Mouse (Mus musculus): ENCODE measurements around the gene Dap.

Dap gene

DNA sequence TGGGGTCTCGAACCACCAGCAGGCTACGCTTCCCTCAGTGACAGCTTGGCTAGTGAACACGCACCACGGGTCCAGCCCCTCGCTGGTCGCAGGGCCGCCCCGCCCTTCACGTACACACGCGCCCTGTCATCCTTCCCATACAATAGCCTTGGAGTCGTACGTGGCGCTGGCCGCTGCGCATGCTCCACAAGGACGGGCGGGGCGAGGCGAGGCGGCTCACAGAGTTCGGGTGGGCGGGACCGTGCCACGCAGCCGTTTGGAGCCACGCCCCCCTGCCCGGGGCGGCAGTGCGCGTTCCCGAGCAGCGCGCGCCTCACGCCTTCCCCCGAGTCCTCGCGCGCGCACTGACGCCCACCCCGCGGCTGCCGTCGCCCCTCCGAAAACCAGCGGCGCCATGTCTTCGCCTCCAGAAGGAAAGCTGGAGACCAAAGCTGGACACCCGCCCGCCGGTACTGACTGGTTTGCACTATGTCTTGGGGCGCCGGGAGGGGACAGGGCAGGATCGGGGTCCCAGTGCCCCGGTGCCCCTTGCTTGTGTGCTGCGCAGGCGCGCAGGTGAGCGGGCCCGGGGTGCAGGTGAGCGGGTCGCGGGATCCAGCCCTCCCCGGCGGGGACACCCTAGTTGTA lies at the start of gene Dap:
TSS of gene Dap (plus strand) at position 180 of the 627 bp plus-strand sequence.
- peak; percentile 98 for DNase-seq

- no peak for DNase-seq
These were observed 47.5 kb upstream of the Dap start for GRCm38 (mm10) chr15:31176566-31176965.

- DNase-seq: no peak
These were observed 39.3 kb upstream of the Dap start for GRCm38 (mm10) chr15:31184651-31185443.

GRCm38 (mm10) chr15:31185506-31185905 lies 38.6 kb upstream of the Dap start:
- DNase-seq: no peak

DNA sequence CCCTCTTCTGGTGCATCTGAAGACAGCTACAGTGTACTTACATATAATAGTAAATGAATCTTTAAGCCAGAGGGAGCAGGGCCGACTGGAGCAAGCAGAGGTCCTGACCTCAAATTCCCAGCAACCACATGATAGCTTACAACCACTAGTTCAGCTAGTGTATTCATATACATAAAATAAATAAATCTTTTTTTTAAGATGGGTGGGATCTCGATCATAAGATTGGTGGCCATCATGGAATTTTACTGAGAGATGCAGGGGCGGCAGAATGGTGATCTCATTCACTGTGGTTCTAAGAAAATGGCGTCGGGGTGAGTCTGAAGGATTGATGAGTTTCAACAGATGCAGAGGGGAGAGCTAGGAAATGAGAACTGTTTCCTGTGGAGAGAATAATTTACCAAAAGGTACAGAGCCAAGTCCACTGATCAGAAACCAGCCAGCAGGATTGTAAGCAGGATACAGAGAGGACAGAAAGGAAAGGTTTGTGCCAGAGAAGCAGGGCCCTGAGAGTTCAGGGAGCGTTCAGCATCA lies 37.7 kb upstream of the Dap start:
- no peak for DNase-seq

DNA sequence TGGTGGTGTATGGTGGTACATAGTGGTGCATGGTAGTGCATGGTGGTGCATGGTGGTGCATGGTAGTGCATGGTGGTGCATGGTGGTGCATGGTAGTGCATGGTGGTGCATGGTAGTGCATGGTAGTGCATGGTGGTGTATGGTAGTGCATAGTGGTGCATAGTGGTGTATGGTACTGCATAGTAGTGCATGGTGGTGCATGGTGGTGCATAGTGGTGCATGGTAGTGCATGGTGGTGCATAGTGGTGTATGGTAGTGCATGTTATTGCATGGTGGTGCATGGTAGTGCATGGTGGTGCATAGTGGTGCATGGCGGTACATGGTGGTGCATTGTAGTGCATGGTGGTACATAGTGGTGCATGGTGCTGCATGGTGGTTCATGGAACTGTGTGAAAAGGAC lies 31.6 kb upstream of the Dap start:
- no peak for DNase-seq

DNA sequence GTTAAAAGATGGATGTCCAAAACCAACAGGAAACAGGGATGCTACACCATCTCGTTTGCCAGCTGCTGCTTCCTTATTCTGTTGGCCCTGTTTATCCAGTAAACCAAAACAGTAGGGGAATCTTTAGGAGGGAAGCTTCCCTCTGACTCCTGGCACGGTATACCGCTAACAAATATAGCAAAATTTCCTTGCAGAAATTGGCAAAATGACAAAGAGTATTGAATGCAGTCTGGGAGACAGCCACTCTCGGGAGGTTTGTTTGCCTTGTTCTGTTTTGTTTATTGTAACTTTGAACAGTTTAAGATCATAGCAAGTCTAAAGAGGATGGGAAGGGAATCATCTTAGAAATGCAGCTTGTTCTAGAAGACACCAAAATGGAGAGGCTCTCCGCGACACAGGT lies 28.3 kb upstream of the Dap start:
- DNase-seq: no peak

DNA sequence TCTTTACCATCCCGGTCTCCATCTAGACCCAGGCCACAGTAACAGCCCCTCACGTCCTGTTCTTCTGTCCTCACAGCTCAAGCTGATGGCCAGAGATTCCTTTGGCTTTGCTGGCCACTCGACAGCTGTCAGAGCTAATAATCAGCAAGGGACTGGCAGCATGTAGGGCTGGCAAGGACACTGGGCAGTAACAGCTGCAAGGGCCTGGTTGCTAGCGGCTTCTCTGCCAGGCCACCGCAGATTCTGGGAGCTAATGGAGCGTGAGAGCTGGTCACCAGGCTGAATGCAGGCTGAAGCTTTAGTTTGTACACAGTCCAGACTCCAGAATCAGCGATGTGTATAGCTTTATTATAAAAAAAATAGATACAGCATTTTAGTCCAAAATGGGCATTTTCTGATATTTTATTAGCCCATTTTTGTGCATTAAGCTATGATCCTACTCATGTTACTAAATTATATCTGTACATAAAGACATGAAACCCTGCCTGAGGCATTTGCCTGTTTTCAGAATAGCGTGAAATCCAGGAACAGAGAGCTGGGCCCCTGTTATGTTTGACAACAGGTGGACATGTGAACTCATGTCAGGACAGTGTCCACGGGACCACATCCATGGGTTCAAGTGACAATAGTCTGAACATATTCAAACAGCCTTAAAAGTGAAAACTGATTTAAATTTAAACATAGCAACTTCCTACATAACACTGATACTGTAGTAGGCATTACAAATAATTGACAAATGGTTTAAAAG lies 16.6 kb upstream of the Dap start:
- peak; percentile 6 for DNase-seq

- no peak for DNase-seq
These were observed 12.2 kb upstream of the Dap start for GRCm38 (mm10) chr15:31211910-31212309.

DNA sequence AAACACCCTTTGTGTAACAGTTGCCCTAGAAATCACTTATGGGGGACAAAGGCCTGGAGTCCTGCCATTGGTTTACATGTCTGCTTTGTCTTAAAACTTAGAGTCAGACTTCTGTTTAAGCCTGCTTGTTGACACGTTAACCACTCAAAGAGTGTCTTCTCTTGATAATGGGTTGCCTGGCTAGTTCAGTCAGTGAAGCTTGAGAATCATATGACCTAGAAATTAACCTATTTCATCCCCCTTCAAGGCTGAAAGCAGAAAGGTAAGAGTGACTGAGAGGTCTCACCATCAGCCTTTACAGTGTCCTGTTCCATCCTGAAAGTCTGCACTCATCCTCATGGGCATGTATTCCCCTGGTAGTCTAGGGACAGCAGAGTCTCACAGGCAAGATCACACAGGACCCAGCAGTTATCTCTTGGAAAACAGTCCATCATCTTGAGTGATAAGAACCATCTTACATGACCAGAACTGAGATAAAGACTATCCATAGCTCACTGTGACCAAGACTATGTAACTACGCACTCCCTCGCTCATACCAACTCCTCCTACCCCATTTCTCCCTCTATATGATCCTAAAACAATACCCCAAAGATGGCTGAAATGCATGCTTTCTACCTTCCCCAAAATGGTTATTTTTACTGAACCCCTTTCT lies 10.4 kb upstream of the Dap start:
- DNase-seq: no peak

- DNase-seq: no peak
These were observed 1.9 kb upstream of the Dap start for GRCm38 (mm10) chr15:31222216-31222615.

DNA sequence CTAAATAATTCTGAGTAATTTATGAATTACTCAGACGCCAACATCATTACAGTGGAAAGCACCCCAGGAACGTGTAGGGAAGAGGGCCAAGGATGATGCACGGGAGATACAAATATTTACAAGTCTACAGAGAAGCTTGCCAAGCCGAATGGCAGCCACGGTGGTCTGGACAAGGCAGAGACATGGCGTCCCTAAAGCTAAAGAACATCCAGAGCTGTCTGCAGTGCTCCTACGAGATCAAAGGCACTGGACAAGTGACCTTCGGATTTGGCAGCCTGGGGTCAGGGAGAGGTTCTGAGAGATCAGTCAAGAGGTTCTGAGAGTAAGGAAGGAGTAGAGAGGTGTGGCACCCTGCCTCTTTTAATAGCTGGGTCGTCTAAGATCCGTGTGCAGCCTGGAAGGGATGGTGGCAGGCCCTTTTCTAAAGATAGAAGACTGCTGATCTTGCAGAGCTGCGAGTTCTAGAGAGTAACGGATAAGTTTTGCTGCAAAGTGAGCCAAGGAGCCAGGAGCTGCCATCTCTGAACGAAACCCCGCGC lies 449 bp upstream of the Dap start:
- peak; percentile 24 for DNase-seq

- no peak for DNase-seq
These were observed 910 bp downstream of the Dap start for GRCm38 (mm10) chr15:31224806-31225642.

- no peak for DNase-seq
These were observed 1.7 kb downstream of the Dap start for GRCm38 (mm10) chr15:31225643-31226325.

DNA sequence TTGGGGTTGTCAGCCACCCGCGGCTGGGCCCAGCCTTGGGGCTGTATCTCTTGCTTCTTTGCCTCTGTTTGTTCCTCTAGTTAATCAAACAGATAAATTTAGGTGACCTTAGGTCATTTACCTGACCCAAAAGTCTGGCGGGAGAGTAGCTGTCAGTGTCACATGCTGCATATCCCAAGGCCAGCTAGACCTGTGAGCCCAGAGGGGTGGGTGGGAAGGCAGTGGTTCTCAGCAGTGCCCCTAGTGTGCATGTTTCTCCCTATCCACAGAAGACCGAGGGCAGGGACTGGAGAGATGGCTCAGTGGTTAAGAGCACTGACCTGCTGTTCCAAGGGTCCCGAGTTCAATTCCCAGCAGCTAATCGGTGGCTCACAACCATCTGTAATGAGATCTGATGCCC lies 2.4 kb downstream of the Dap start:
- no peak for DNase-seq

DNA sequence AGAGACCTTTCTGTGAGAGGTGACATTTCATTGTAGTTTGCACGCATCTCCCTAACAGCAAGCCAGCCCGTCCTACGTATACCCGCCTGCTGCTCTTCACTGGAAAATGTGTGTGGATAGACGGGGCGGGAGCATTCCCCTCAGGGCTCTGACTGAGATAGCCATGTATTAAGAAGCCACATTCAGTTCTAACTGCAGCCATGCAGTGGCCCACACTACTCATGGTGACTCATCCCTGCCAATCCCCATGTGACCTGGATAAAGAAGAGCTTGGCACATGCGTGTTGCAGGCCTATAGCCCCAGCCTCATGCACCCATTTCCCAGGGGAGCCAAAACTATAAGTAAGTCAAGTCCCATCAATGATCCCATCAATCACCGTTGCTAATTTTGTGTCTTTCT lies 3.7 kb downstream of the Dap start:
- DNase-seq: no peak

- no peak for DNase-seq
These were observed 8.9 kb downstream of the Dap start for GRCm38 (mm10) chr15:31233006-31233405.

- DNase-seq: no peak
These were observed 11.9 kb downstream of the Dap start for GRCm38 (mm10) chr15:31235794-31236548.

GRCm38 (mm10) chr15:31236549-31236907 lies 12.4 kb downstream of the Dap start:
- DNase-seq: no peak

- DNase-seq: no peak
These were observed 13.3 kb downstream of the Dap start for GRCm38 (mm10) chr15:31237368-31237767.

- no peak for DNase-seq
These were observed 13.8 kb downstream of the Dap start for GRCm38 (mm10) chr15:31237898-31238297.

Measured in layer of hippocampus, adult 9-11 months (tissue).